Mouse (Mus musculus) mesoderm, embryonic 11.5 days (tissue): ENCODE data around the gene Meox1.

Source experiments
- DNase-seq: peaks from one replicate; pipeline ENCODE4 v3.0.0-alpha.2; 2012; ENCODE audit warnings: low read depth, low spot score

The Meox1 gene

GRCm38 (mm10) chr11:101894204-101894603 lies at the start of gene Meox1:
Gene Meox1, minus strand, starts transcription at chr11:101894374.
- DNase-seq, result peak; percentile 78

GRCm38 (mm10) chr11:101943055-101943454 lies 48.9 kb upstream of the Meox1 start:
- DNase-seq, result no peak

- peak; percentile 67 for DNase-seq
Measured at GRCm38 (mm10) chr11:101937108-101937507, 42.9 kb upstream of the Meox1 start.

GRCm38 (mm10) chr11:101936421-101936820 lies 42.2 kb upstream of the Meox1 start:
- DNase-seq, result no peak

- no peak for DNase-seq
Measured at GRCm38 (mm10) chr11:101935743-101936142, 41.6 kb upstream of the Meox1 start.

- no peak for DNase-seq
Measured at GRCm38 (mm10) chr11:101931978-101932377, 37.8 kb upstream of the Meox1 start.

- DNase-seq, result peak; percentile 67
Measured at GRCm38 (mm10) chr11:101928030-101928762, 34.0 kb upstream of the Meox1 start.

- DNase-seq, result no peak
Measured at GRCm38 (mm10) chr11:101926951-101927589, 32.9 kb upstream of the Meox1 start.

GRCm38 (mm10) chr11:101925636-101926035 lies 31.5 kb upstream of the Meox1 start:
- no peak for DNase-seq

- no peak for DNase-seq
Measured at GRCm38 (mm10) chr11:101924441-101924976, 30.3 kb upstream of the Meox1 start.

- DNase-seq, result no peak
Measured at GRCm38 (mm10) chr11:101923988-101924387, 29.8 kb upstream of the Meox1 start.

GRCm38 (mm10) chr11:101921361-101921952 lies 27.3 kb upstream of the Meox1 start:
- DNase-seq, result no peak

- DNase-seq, result peak; percentile 86
Measured at GRCm38 (mm10) chr11:101919660-101920059, 25.5 kb upstream of the Meox1 start.

- DNase-seq, result no peak
Measured at GRCm38 (mm10) chr11:101918609-101919008, 24.4 kb upstream of the Meox1 start.

GRCm38 (mm10) chr11:101916772-101917171 lies 22.6 kb upstream of the Meox1 start:
- DNase-seq, result no peak

GRCm38 (mm10) chr11:101913591-101913990 lies 19.4 kb upstream of the Meox1 start:
- DNase-seq, result no peak

GRCm38 (mm10) chr11:101911855-101912579 lies 17.8 kb upstream of the Meox1 start:
- DNase-seq, result peak; percentile 59

- peak; percentile 88 for DNase-seq
Measured at GRCm38 (mm10) chr11:101910230-101910946, 16.2 kb upstream of the Meox1 start.

- DNase-seq, result no peak
Measured at GRCm38 (mm10) chr11:101908777-101909176, 14.6 kb upstream of the Meox1 start.

- DNase-seq, result peak; percentile 84
Measured at GRCm38 (mm10) chr11:101905115-101905514, 10.9 kb upstream of the Meox1 start.

GRCm38 (mm10) chr11:101901309-101901708 lies 7.1 kb upstream of the Meox1 start:
- peak; percentile 66 for DNase-seq
